Mouse (Mus musculus): ENCODE measurements around the gene Ptgir. TPM values are rescaled to one million over a fixed set of nuclear protein-coding genes. Genes with fewer than 3 reads are reported as not detected.

The Ptgir gene
- polyA plus RNA-seq, 2 experiments from 2014 or later: 7.9 to 10.2 TPM

DNA sequence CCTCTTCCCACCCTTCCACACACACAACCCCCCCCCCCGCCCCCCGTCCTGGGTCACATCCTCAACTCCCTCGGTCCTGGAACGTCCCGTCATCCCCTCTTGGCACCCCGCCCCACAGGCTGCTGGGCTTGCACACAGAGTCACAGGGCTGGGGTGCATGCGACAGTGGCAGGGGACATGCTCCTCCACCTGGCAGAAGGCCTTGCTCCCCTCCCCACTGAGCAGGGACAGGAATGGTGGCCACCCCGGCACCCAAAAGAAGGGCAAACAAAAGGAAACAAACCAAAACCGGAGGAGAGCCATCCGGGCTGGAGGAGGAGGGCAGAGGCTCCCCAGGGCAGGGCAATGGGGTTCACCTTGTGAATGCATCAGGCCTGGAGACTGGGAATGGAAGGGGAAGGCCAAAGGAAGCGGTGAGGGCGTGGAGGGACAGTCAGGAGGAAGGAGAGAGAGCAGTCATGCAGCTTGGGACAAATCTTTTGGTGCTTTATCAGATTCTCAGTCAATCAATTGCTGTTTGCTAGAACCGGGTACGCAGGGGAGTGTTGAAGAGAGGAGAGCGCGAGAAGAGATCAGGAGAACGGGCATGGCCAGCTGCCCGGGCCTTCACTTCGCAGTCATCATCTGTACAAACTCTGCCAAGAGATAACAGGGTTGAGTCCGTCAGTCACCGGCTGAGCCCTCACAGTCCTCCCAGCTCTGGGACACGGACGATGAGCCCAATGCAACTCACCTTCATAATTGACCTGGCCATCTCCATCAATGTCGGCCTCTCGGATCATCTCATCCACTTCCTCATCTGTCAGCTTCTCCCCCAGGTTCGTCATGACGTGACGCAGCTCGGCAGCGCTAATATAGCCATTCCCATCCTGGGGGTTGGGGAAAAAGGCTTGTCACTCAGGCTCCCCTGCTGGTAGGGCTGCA lies 10.3 kb downstream of the Ptgir start:
- no peak for ATAC-seq

DNA sequence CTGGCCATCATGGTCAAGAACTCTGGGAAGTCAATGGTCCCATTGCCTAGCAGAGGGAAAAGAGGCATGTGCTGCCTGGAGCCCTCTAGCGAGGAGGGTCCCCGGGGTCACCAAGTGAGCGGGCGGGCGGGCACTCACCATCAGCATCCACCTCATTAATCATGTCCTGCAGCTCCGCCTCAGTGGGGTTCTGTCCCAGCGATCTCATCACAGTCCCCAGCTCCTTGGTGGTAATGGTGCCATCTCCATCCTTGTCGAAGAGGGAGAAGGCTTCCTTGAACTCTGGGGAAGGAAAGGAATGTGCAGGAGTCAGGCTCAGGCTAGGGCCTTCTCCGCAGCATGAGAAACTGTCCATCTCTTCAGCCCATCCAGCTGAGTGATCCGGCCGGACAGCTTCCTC lies 11.2 kb downstream of the Ptgir start:
- no peak for ATAC-seq

DNA sequence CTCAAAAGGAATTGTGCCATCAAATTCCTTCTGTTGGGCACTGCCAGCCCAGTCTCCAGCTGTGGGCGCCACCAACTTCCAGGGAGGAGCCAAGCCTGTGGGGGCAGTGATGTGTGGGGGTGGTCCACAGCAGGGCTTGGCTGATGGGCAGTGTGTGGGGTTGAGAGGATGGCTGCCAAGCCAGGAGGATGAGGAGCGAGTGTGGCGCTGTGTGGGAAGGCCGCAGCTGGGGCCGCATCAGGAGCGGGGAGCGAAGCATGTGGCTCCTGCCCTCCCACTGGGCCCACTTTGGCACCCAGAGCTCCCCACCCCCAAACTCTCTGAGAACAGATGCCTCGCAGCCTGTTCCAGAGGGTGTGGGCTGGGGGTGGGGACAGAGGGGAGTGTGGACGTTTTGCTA lies 11.7 kb downstream of the Ptgir start:
- no peak for ATAC-seq

DNA sequence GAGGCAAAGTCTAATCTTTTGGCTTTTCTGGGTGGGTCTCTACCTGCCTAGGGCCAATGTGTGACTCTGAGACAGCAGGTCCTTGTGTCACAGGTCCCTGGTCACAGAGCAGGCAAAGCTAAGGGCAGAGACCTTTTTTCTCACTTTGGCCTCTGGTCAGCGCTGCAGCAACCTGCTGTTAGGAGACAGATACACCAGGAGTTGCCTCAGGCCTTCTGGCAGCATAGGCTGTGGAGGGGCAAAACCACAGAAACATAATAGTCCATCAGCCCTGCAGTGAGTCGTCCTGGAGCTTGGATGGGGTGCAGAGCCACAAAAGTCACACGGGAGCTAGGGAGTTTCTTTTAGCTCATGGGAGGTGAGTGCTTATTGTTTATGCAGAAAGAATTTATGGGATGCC lies 12.4 kb downstream of the Ptgir start:
- no peak for ATAC-seq

DNA sequence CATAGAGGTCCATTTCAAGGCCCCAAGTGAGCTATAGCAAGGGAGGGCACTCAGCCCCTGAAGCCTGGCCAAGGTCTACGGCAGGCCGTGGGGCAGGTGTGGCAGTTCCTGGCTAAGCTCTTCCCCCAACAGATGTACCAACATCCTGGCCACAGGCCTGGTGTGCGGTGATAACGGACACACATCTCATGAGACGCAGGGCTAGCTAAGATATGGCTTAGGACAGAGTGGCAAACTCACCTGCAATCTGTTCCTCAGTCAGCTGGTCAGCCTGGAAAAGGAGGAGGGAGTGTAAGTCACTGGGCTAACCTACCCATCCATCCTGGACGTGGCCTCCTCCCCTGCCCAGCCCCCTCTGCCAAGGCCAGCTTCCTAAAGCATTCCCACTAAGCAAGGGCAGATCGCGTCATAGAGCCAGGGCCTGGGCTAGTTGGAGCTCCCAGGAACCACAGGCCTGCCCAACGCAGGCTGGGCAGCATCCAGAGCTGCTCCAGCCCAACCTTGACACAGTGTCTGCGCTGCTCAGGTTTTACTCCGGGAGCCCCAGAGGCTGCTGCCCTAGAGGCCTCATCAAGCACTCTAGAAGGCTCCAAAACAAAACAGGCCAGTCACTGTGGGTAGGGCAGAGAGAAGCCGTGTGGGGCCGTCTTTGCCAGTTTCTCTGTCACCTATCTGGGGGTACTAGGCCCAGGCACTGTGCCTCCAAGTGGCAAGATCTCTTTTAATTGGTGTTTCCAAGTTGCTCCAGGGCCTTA lies 13.3 kb downstream of the Ptgir start:
- ATAC-seq: no peak

DNA sequence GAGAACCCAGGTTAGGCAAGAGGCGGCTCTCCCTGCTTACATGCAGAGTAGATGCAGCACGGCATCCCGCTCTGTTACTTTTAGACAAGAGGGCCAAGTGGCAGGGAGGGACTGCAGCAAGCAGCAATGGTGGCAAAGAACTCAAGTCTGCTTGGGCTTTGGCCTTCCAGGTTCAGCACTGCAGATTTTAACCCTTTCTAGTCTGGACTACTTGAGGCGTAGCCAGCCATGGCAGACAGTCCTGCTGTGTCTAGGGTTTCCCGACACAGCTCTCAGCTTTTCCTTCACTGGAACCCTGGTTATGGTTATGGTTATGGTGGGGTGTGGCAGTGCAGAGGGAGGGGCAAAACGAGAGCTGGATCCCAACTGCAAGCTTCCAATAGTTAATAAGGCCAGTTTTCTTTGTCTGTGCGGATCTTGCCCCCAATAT lies 13.9 kb downstream of the Ptgir start:
- ATAC-seq: no peak

DNA sequence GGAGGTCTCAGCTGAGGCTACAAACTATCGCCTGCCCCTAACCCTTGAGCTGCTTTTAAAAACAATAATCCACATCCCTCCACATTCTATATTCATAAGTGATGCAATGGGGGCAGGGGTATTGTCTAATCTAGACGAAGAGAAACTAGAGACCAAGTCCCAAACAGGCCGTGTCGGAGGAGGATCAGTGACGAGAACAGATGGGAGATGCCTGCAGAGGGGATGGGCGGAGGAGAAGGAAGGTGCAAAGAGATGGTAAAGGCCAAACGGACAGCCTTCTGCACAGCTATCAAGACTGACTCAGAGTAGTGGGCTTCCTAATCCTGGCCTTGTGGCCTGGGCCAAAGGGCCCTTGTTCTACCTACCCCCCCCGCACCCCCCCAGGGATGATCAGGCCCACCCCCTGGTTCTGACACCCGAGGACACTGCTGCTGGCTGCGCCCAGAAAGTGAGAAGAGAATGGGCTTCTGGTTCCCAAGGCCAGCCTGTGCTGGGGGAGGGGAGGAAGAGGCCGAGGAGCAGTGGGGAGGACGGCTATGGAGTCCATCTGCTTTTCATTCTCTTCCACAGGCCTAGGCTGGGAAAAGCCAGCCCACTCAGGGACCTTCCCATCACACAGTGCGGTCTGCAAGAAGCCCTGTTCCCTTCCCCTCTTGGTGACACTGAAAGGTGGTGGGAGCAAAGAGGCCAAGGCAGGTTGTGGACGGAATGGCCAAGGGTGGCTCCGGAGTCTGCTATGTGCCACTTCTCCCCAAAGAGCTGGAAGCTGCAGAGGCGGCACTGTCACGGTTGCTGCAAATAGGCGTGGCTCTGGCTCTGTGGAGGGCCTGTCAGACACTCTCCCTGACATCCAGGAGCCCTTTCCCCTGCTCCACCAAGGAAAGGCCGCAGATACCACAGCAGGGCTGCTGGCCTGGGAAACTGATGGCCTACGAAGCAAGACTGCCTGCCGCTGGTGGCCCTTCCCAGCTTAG lies 14.8 kb downstream of the Ptgir start:
- no peak for ATAC-seq

DNA sequence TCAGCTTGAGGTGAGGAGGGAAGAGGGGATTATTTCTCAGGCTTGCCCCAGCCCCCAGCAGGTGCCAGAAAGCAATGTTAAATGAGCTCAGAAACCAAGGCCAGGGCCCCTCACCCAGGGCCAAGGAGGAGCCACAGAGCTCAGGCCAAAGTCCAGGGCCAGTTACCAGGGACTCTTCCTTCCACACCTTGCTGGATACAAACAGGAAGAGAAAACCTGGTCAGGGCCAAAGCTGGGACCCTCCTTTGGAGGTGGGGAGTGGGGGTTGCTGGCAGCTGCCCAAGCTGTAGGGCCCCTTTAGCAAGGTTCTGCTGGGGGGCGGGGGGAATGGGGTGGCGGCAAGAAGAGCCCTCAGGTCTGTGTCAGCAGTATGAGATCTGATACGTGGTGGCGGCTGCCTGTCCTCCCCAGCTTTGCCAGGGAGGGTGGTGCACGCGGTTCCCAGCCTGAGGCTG lies 15.6 kb downstream of the Ptgir start:
- ATAC-seq: no peak

DNA sequence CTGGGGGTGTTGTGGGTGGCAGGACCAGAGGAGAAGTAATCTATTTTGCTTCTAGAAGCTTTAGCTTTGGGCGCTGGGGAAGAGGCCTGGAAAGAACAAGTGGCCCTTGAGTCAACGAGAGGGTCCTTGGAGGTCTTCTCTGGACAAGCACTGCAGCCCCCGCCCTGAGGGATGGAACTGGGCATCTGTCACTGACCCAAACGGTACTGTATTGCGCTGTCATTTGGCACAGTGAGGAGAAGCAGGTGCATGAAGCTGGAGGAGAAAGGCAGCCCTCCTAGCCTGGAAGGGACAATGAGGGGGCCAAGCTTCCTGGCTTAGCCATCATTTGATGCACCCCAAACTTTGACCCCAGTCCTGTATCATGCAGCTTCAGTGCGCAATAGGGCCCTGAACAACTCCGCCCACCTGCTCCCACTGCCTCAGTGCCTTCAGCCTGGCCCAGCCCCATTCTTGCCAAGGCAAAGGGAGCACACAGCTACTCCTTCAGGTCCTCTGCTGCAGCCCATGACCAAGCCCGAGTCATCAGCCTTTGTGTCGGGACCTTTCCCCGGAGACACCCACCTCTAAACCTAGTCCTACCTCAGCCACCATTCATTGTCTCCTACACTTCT lies 16.2 kb downstream of the Ptgir start:
- ATAC-seq: no peak

DNA sequence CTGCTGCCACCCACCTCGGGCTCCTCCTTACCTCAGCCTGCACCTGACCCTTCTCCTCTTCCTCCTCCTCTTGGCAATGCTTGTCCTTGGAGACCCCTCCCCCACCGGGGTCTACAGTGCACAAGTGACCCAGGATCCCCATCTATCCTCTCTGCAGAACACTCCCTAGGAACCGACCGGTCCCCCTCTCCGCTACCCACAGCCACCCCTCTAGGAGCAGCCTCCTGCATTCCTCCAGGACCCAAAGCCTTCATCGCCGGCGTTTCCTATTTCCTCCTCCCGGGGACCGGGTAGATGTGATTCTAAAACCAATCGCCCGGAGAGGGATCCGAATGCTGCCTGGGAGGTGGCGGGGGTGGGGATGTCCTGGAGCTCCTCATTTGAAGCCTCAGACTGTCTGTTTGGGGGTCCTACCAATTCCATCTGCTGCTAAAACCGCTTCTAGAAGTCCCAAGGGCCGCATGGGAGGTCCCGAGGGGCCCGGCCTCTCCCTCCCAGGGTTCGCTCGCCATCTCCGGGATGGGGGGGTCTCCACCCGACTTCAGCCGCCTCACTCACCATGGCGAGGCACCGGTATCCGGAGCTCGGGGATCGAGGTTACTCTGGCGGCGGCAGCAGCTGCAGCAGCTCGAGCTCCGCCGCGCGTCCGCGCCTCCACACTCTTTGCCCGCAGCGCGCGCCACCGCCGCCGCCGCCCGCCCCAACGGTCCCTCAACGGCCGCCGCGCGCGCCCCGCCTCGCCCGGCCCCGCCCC lies 17.2 kb downstream of the Ptgir start:
- ATAC-seq: no peak

DNA sequence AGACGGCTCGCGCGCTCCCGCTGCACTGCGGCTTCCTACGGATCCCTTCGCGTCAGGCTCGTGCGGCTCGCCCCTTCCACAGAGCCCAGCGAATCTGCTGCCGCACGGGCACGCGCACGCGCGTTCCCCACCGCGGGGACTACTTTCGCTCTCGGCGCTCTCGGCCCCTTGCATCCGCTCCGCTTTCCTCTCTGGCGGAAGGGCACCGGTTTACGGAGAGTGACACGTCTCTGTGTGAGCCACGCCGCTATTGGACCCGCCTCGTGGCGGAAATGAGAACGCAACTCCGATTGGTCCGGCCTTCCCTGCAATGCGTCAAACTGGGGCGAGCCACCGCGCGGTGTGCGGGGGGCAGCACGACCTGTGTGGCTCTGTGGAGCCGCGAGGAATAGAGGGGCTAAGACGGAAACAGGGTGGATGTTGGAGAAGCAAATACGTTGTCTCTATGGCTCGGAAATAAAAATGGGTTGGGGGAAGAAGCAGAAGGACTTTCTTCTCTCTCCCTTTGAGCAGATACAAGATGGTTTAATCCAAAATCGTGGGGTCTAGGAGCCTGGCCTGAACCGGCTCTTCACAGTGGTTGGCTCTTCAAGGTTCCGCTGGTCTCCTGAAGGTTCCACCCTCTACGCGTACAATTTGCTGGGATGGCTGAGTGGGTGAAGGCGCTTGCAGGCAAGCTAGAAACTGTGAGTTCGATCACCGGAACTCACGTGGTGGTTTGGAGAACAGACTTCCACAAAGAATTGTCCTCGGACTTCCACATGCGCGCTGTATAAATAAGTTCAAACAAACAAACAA lies 17.9 kb downstream of the Ptgir start, which contains the start of gene Calm3:
Gene Calm3, minus strand, starts transcription at position 78 of the 798 bp plus-strand sequence.
- ATAC-seq: peak; percentile 85

DNA sequence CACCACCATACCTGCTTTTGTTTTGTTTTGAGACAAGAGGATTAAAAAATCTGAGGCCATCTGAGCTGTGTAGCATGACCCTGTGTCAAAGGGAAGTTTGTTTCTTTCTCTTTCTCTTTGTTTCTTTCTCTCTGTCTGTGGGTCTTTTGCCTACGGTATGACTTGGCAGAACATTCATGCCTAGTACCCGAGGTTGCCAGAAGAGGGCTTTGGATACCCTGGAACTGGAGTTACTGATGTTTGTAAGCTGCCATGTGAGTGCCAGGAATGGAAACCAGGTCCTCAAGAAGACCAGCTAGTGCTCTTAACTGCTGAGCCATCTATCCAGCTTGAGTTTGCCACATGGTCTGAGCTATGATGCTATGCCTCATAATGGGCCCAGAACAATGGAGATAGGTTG lies 22.1 kb downstream of the Ptgir start:
- no peak for ATAC-seq

DNA sequence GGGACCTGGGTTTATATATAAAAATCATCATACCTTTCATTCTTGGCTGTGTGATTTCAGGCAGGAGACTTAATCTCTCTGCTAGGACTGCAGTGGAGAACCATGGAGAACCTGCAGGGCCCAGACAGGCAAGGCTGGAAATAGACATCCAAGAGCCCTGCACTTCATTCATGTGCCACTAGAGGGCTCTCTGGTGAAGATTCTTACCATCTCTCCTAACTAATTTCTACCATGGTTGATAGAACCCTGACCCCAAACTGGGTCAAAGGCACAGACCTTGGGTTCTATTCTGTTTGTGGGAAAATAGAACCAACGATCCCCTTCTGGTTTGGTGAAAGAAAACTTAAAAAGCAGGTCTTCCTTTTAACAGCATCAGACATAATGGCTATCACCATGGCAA lies 24.6 kb downstream of the Ptgir start:
- ATAC-seq: peak; percentile 76

DNA sequence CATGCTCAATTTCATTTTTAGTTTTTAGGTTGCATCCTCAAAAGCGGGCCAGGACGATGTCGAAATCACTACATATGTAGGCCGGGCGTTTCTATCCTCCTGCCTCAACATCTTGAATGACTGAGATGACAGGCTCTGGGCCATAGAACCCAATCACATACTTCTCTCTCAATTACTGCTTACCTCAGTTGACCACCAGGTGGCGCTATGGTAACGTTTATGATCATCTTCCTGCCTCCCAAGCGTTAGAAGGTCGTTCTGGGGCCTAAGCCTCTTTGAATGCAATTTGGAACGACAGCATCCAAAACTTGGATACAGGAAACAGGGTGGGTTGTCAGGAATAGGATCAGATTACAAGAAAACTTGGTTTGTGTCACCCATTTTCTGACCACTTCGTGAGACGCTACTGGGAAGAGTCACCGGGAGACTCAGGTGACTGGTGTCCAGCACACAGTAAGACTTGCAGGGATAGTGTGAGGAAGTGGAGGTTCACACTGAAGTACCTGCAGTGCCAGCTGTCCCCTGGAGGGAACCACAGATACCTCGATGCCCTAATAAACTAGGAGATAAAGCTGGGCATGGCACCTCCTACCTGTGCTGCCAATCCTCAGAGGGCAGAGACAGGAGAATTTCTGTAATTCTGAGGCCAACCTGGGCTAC lies 25.8 kb downstream of the Ptgir start:
- peak; percentile 75 for ATAC-seq

DNA sequence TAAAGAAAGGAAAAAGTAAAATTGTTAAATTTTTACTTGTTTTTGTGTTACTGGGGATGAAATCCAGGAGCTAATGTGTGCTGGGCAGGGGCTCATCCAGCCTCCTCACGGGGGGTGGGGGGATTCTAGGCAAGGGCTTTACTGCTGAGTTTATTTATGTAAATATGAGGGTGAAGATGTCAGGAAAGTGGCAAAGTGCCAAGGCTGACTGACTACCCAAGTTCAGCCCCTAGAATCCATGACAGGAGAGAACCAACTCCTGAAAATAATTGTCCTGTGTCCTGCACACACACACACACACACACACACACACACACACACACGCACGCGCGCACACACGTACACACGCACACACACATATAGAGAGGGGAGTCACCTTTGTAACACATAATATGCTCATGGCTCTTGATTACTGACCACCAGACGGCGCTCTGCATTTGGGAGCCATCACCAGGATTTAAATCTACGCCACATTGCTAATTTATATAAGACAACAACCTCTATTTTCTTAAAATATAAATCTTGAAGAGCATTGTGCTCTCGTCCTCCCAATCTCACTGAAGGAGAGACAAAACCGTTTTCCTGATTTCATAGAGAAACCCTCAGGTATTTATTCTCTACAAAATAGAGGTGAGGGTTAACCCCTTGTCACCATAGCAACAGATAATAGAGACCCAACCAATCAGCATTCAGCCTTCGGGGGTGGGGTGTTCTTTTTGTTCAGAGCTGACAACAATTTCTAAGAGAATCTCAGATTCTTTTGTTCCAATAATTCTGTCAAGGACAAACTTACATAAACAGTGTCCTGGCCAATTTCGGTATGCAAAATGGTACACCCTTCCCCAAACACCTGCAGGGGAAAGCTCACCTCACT lies 26.7 kb downstream of the Ptgir start:
- ATAC-seq: peak; percentile 27

DNA sequence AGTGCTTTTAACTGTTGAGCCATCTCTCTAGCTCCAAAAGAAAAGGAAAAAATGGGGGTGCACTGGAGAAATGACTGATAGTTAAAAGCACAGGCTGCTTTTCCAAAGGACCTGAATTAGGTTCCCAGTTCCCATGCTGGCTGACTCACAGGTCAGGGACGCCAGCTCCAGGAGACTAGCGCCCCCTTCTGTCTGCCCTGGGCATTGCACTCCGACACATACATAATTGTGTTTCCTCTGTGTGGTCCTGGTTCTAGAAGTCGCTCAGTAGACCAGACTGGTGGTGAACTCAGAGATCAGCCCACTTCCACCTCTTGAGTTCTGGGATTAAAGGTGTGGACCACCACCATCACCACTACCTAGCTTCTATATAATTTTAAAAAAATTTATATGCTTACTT lies 31.0 kb downstream of the Ptgir start:
- no peak for ATAC-seq

DNA sequence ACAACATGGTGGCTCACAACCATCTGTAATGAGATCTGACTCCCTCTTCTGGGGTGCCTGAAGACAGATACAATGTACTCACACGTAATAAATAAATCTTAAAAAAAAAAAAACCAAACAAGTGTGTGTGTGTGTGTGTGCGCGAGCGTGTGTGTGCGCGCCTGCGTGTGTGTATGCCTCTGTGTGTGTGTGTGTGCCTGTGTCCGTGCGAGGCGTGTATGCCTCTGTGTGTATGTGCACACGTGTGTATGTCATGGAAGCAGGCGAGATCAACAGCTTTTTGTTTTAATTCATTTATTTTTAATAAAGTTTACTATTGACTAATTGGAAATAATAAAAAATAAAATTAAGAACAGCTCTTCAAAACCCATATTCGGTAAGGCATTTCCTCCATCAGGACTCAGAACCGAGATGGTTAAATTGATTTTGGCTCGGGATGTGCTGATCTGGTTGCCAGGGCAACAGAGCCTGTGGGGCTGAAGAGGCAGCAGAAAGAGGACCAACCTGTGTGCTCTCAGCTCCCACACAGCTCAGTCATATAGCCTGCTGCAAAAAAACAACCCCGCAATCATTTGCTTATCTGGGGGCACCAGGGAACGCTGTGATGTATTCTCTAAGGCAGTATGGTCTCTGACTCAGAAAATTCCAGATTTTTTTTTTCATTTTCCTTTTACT lies 32.0 kb downstream of the Ptgir start:
- ATAC-seq: no peak

DNA sequence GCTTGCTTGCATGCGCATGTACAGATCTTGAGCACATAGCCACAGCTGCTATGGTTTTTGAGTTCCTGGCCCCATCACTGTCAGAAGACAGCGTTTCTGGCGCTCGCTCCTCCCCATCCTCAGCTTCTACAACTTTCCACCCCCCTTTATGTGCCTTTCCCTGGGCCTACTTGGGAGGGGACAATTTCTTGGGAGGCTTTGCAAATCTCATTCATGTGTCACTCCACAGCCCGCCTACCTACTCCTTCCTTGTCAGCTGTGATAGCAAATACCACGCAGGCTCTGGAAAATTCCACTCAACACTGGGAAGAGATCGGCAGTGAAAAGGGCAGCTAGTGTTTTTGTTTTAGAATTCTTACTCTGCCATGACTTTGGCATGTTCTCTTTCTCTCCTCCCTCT lies 34.0 kb downstream of the Ptgir start:
- ATAC-seq: no peak
